Mouse (Mus musculus) retina, postnatal 1 day (tissue): Measurements from ENCODE around the gene Lrrc58.
A peak's percentile ranks its signal among the peaks of the same experiment; 100 is the strongest.

Experiments
- DNase-seq: peaks from one replicate; pipeline ENCODE4 v3.0.0-alpha.2; 2012

The Lrrc58 gene

DNA sequence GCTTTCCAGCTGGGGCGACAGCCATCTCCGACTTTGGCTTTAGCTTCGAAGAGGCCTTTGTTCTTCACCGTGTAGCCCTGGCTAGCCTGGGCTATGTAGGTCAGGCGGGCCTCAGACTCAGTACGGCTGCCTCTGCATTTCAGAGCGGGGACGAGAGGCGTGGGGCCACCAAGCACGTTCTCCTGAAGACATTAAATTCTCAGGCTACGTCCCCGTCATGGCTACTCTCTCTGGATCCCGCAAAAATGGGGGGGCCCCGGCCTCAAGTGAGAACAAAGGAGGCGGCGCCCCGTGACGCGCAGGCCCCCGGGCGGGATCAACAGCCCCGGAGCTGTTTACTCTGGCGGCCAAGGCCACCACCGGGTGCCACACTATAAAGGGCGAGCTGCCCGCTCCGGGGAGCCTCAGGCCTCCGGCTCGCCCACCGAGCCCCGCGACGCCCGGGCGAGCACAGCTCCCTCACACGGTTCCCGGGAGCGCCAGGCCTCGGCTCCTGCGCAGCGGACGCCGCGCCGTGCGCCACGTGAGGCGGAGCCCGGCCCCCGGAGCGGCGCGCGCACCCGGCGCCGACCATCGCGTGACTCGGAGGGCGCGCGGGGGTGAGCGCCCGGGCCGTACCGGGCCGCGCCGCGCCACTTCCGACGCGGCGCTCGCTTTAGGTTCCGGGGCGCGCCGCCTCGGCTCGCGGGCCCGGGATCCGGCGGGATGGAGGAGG lies at the start of gene Lrrc58:
Gene Lrrc58, plus strand, starts transcription at position 599 of the 715 bp plus-strand sequence.
- DNase-seq = peak; percentile 92

DNA sequence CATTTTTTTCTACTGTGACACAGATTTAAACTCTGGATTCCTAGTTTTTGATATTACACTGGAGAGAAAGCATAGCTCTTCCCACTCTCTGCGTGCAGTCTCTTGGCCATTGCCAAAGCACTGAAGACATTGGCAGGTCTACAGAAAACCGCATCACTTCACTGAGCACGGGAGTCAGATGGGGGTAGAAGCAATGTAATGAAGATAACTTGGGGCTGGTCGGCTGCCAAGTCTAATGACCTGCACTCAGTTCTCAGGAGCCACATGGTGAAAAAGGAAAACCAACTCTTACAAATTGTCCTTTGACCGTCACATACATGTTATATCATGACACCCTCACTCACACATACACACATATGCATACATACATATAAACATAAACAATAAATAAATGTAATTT lies 44.2 kb upstream of the Lrrc58 start:
- DNase-seq = no peak

DNA sequence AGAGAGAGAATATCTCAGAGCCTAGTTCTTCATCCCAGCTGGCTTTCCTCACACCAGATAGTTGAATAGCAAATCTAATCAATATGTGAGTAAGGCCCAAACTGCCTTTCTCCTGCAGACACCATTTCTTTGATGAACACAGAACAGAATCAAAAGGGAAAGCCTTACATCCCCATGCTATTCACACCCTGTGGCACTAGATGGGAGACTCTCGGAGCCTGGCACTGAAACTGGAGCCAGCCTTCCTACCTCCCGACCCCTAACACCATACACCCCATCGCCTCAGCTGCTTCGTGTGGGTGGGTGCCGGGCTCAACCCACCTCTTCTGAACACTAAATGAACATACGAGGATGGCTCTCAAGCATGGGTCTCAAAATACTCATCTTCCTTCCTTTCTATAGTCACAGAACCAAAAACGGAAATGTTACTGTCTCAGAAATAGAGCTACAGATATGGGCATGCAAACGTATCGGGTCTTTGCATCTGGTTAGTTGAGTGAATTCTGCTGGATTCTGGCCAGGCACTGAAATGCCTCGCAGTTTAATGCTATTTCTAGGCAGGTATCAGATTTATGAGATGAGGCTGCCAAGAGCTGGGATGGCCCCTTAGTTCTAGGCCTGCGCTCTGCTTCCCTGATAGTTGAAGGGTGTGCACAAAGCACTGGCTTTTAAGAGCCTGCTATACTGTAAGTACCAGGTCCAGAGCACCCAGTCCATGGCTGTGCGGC lies 43.2 kb upstream of the Lrrc58 start:
- DNase-seq = no peak

DNA sequence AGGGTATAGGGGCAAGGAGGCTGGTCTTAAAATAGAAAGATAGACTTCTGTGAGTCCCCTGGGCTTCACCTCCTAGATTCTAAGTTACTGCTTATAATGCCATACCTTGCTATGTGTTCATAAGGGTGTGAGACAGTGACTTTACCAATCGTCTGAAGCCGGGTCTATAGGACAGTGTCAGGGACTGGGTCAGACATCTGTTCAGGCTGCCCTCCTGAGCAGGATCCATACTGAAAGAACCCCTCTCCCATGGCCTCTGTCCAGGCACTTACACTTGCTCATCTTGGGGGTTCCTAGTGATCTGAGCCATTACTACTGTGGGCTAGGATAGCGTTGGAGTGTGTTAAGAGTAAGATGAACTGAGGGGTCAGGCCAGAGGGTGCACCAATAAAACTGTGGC lies 41.9 kb upstream of the Lrrc58 start:
- no peak for DNase-seq

DNA sequence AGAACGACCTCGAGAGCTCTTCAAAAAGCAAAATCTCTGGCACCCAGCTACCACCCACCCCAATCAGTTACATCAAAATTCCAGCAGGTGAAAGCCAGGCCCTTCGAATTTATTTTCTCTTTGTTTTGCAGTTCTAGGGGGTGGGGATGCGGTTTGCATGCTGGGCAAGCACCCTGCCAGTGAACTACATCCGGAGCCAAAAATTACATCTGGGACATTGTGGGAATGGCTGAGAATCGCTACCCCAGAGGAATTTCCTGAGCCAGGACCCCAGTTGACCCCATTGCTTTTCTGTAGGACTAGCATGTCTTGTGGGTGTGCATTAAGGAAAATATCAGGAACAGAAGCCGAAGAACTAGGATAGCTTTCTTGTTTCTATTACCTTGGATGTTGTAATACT lies 37.1 kb upstream of the Lrrc58 start:
- no peak for DNase-seq

DNA sequence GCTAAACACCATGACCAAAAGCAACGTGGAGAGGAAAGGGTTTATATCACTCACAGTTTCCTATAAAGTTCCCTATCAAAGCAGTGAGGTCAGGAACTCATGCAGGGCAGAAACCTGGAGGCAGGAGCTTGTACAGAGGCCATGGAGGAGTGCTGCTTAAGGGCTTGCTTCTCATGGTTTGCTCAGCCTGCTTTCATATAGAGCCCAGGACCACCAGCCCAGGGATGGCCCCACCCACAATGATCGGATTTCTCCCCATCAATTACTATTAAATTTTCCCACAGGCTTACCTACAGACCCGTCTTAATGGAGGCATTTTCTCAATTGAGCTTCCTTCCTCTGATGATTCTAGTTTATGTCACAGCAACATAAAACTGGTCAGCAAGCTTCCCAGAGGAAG lies 30.6 kb upstream of the Lrrc58 start:
- no peak for DNase-seq

DNA sequence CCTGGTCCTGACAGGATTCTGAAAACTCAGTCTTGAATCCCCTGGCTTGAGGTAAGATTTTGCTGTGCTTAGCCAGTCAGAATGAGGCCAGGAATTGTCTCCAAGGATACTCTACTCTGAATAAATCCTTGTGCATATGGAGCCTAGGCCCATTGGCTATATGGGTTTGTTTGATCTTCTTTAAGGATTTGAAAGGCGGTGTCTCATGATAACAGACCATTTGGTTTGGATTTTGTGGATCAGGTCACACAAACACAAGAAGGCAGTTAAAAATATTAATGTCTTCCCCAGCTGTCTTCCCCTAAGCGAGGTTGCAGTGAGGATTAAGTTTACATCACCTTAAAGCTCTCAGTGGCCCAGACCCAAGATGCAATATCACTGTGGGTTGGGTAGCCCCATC lies 25.8 kb upstream of the Lrrc58 start:
- no peak for DNase-seq

DNA sequence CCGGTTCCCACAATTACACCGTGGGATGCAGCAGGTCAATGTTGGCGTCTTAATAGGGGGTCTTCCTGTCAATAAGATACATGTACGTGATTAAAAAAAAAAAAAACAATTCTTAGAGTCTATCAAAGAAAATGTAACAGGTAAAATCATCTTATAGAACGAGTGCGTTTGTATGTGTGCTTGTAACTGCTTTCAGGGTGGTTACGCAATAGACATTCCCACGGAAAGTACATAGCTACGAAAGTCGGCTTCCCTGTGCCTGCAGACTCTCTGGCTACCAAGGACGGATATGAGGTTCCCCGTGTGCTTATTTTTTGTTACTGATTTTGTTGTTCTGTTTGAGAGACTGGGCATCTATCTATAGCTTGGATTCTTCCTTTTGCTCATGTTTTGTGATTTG lies 24.4 kb upstream of the Lrrc58 start:
- DNase-seq = no peak

DNA sequence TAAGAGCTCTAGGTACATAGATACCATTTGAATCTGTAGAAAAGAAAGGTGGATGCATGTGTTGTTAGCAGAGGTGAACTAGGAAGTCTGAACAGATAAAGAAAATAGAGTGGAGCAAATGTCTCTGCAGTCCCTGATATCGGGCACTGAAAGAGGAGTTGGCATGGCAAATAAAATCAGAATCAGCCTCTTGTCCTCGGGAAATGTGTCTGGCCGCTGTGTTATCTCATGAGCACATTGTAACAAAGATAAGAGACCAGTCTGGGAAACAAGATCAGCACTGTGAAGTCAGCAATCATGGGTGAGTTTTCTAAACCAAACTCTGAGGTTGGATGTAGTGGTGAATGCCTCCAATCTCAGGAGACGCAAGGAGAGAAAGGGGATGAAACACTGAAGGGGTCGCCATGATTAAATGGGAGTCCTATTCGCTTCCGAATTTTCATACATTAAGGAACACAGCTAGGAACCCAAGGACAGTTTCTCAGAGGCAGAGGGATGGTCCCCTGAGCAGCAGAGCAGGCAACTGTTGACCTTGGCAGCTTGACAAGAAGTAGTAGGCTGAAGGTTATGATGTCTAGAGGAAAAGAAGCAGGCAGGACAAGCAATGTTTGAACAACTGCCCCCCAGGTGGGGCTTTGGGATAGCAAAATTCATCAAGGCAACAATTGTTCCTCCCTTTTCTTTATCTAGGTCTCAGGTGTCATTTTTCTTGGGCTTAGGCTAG lies 22.8 kb upstream of the Lrrc58 start:
- DNase-seq = no peak

DNA sequence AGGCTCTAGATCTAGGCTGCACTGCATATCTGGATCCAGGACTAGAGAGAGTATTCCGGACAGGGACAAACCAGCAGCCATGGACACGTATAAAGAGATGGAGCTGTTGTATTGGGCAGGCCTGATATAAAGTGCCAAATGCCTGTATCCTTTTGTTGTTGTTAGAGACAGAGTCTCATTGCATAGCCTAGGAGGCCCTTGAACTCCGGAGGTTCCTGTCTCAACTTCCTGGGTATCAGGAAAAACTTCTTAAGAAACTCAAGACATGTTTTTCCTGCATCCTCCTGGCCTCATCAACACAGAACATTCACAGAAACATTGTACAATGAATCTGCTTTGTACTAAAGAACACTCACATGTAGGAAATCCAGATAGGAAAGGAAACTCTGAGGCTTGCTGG lies 21.1 kb upstream of the Lrrc58 start:
- DNase-seq = no peak

DNA sequence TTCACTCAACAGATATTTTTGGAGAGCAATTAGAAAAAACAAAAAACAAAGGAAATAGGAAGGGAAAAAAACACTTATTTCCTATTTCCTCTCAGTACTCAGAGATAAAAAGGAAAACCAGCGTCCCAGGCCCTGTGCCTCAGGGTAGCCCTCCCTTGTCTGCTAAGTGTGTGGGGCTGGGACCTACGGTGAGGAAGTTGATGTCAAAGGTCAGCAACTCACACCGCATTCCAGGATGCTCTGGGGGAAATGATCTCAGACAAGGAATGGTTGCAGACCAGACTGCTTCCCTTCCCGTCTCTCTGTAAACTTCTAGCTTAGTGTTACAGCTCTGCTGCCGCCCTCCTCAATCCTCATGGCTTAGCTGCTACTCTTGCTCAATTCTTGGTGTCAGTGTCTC lies 16.8 kb upstream of the Lrrc58 start:
- DNase-seq = no peak

DNA sequence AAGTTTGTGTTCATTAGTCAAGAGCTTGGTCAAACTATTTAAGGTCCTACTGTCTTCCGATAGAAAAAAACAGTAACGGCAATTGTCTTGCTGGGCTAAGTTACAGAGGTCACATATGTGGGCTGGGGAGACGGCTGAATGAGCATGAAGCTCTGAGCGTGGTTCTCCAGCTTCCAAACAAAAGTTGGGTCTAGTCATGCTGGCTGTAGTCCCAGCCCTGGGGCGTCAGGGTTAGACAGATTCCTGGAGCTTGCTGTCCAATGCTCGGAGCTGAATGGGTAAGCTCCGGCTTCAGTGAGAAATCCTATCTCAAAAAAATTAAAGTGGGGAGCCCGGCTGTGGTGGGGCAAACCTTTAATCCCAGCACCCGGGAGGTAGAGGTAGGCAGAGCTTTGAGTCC lies 14.9 kb upstream of the Lrrc58 start:
- DNase-seq = no peak

DNA sequence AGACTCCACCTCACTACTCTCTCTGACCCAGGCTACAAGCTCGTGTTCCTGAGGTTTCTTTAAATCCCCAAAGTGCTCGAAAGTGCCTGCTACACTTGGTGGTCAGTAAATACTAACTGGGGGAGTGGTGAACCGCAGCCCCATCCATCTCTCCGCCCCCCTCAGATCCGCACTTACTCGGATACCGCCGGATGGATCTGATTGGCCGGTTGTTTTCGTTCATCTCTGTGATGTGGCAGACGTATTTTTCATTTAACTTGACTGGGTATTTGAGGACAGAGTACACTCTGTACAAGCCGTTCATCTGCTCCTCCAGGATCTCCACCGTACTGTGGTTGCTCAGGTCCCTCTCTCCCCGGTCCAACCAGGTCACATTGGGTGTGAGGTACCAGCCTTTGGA lies 14.1 kb upstream of the Lrrc58 start:
- DNase-seq = no peak

DNA sequence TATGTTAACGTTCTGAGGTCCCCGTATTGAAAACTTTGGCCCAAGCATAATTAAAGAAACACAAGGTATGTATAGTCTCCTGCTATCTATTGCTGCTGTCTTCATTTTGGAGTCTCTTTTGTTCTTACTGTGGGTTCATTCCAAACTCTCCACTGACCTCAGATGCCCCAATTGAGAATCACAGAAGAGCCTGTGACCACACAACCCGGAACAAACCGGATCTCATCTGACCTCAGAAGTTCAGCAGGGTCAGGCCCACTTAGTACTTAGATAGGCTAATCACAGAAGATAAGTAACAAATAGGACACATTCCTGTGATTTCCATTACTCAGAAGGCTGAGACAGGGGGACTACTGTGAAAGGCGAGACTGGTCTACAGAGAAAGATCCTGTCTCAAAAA lies 13.6 kb upstream of the Lrrc58 start:
- no peak for DNase-seq

DNA sequence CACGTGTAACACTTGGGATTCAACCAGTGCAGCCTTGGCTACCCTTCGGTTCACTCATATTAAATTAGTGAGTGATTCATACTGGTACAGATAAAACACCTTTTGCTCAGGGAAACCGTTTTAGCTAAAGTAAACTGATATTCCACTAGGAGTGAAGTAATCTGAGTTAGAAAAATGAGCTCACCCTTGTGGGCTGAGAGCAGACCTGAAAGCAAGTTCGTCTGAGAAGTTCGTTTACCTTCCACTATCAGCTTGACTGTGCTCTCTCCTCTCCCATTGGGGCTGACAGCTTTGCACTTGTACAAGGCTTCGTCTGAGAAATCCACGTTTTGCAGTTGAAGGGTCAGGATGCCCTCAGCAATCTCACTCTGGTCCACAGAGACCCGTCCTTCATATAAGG lies 12.6 kb upstream of the Lrrc58 start:
- no peak for DNase-seq

DNA sequence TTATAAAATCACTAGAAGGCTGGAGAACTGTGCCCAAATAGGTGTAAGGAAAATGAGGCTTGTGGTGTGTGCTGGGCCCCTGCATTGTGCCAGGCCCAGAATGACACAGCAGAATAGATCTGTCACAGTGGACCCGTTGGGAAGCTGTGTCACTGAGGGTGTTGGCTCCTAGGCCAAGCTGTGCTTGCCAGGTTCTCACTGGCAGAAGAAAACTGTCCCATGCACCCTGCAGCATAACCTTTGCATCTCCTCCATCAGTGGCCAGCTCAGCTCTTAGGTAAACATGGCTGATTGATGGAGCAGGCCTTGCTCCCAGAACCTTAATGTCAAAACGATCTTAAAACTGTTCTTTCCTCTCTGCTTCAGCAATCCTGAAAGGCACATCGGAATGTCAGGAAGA lies 11.9 kb upstream of the Lrrc58 start:
- DNase-seq = no peak

DNA sequence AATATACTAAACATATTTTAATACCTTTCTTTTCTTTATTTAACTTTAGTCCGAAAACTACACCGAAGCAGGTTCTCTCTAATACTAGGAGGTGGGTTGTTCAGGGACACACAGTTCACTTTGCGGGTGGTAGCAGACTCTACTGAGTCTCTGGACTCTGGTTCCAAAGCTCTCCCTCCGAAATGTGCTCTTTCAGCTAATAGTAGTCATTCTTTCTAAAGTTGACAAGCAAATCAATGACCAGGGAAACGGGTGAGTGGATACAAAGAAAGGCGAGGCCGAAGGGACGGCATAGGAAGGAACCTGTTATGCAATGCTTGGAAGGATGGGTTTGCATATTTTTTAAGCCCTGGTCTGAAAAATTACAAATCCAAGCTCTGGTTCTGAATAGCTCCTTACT lies 10.7 kb upstream of the Lrrc58 start:
- DNase-seq = no peak

DNA sequence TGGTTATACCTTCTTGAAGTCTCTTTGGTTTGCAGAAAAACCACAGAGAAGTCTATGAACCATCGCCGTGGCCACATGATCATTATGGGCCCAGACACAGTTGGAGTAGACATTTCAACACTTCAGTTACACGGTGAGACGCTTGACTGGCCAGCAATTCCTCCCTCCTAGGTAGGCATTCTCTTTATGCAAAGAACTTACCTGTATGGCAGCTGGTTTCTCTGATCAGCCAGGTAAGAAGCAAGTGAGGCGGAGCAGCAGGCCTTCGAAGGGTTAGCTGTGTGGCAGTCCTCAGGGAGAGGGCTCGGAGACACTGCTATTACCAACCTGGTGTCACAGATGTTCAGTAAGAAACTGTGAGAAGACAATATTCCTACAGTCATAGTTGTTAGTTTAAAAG lies 8.0 kb upstream of the Lrrc58 start:
- no peak for DNase-seq

DNA sequence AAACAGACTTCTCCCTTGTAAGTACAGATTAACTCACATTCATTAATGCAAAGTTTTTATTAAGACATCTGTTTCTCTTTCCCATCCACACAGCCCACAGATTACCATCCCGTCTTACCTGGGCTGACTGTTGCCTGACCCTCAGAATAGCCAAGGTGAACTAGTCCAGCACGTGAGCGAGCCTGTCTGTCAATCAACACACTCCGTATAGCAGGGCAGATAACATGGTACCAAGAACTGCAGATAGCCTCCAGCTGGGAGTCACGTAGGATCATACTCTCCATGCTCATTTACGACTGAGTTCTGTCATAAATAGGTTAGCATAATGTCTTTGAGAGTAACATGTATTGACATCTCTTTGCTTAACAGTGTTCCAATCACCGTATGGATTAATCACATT lies 7.2 kb upstream of the Lrrc58 start, which contains the start of gene Gm36028:
Gene Gm36028, minus strand, starts transcription at position 118 of the 400 bp plus-strand sequence.
- no peak for DNase-seq

DNA sequence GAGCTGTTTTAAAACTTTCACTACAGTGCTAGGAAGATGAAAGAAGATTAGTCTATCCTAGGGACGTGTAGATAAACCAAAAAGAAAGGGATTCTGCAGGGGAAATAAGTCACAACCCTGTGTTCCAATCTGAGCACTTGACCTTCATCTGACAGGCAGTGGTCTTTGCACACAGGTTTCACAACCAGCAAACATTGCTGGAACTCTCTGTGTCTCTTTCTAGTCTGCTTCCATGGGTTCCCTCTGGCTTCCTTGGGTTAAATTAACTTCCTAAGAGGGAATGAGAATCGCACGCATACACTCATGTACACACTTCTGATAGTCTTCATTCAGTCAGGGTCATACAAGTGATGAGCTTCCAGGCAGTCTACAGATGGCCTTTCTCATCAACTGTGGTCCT lies 4.3 kb upstream of the Lrrc58 start:
- DNase-seq = no peak

DNA sequence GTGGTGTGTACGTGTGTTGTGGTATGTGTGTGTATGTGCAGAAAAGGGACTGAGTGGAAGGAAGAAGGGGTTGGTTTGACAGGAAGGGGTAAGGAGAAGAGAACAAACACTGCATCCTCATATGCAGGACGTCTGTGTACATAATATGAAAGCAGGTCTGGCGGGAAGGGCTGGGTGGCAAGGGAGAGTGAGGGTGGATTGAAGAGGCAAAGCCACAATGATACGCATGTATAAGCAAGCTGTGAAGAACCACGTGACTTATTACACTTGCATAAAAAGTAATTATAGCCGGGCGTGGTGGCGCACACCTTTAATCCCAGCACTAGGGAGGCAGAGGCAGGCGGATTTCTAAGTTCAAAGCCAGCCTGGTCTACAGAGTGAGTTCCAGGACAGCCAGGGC lies 2.3 kb upstream of the Lrrc58 start:
- DNase-seq = no peak

DNA sequence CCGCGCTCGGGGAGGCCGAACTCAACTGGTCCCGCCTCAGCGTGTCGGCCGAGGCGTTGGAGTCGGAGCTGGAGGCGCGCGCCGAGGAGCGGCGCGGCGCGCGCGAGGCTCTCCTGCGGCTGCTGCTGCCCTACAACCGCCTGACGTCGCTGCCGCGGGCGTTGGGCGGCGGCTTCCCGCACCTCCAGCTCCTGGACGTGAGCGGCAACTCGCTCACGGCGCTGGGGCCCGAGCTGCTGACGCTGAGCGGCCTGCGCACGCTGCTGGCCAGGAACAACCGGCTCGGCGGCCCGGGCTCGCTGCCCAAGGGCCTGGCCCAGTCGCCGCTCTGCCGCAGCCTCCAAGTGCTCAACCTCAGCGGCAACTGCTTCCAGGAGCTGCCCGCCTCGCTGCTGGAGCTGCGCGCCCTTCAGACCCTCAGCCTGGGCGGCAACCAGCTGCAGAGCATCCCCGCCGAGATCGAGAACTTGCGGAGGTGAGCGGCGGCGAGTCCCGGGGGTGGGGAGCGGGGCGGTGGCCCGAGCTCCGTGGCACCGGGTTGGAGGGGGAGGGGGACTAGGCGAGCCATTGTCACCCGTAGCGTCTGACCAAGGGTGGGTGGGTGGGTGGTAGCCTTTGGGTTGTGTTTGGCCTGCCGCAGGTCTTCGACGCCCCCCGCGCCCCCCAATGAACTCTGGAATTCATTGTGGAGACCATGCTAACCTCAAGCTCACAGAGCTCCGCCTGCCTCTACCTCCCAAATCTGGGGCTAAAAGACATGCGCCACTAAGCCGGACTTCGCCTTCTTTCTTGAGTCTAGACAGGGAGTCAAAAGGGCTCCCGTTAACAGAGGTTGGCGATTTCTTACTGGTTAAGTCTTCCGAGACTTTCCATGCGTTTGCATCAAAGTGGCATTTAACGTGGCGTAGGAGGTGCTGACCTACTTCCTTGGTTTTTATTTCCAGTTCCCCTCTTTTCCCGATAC lies 599 bp downstream of the Lrrc58 start:
- peak; percentile 63 for DNase-seq
